Mouse (Mus musculus): ENCODE data around the gene Deup1.

The Deup1 gene

GRCm38 (mm10) chr9:15627785-15628287, at the start of gene Deup1:
Gene Deup1 (minus strand): TSS chr9:15627933.
- no peak for DNase-seq (ENCODE audit: low read depth, low spot score)

GRCm38 (mm10) chr9:15672251-15672650, 44.5 kb upstream of the Deup1 start:
- no peak for DNase-seq (ENCODE audit: low read depth, low spot score)

DNA sequence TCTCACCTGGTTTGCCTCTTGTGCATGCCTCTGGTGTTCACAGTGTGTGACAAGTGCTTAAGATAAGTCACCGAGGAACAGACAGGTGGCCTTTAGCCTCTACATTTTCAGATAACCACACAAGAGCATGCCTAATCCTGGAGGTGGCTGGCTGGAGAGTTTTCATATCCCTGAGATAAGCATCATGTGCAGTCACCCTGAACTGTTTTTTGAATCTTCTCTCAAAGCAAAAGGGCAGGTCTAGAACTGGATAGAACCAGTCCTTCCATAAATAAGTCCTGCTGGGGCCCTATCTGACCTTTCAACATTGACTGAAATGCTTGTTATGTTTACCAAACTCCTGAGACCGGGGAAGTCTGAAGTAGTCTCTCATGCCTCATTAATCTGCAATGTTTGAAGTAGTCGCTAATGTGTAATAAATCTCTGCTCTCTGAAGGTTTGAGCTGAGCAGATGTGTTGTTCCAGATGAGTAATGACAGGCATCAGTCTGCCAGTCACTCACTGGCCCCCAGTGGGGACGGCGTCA, 42.3 kb upstream of the Deup1 start:
- DNase-seq (ENCODE audit: low read depth, low spot score) = no peak

GRCm38 (mm10) chr9:15669452-15669851, 41.7 kb upstream of the Deup1 start:
- DNase-seq (ENCODE audit: low read depth, low spot score) = no peak

DNA sequence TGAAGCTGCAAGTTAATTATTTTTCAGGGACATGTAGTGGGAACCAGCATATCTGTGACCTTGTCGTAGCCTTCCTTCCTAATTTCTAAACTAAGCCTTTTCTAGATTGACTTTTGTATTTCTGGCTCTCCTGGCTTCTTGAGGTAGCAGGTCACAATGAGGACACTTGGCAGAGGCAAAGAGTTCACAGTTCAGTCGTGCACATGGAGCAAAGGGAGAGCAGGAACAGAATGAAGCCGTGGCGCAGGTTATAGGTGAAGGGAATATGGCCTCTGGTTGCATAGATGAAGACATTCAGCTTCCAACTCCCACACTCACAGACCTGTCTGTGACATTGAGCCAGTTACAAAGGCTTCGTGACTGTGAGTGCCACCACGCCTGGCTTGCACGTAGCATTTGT, 36.9 kb upstream of the Deup1 start:
- no peak for DNase-seq (ENCODE audit: low read depth, low spot score)

- no peak for DNase-seq (ENCODE audit: low read depth, low spot score)
These were observed 31.3 kb upstream of the Deup1 start for GRCm38 (mm10) chr9:15659069-15659468.

- DNase-seq (ENCODE audit: low read depth, low spot score) = no peak
These were observed 30.6 kb upstream of the Deup1 start for GRCm38 (mm10) chr9:15658236-15658785.

DNA sequence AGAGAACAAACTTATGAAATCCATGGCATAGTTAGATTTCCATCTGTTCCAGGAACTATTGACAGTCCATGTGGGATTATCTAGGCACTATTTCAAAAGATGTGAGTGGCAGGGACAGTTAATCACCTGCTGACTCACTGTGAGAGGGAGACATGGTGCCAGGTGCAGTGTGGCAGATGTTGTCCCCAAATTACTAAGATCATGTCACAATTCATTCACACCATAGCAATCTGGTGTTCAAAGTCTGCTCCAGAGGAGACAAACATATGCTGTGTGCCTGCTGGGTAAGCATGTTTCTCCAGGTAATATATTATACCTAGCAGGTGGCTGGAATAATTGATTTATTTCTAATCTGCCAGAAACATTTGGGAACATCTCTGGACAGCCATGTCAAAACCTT, 25.3 kb upstream of the Deup1 start:
- DNase-seq (ENCODE audit: low read depth, low spot score) = peak; percentile 9

DNA sequence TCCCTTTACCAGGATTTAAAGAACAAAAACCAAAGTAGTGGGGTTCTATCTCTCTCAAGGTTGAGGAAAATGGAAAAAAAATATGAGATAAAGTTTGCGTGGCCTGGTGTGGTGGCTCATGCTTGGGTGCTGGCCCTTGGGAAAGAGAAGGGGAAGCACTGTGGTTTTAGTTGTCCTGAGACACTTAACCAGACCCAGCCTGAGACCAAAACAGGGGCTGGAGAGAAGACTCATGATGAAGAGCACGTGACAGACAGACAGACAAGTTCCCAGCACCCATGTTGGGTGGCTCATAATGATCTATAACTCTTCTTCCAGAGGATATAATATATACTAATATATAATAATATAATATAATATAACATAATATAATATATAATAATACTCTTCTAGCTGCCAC, 22.2 kb upstream of the Deup1 start:
- no peak for DNase-seq (ENCODE audit: low read depth, low spot score)

- no peak for DNase-seq (ENCODE audit: low read depth, low spot score)
These were observed 349 bp downstream of the Deup1 start for GRCm38 (mm10) chr9:15627384-15627783.

DNA sequence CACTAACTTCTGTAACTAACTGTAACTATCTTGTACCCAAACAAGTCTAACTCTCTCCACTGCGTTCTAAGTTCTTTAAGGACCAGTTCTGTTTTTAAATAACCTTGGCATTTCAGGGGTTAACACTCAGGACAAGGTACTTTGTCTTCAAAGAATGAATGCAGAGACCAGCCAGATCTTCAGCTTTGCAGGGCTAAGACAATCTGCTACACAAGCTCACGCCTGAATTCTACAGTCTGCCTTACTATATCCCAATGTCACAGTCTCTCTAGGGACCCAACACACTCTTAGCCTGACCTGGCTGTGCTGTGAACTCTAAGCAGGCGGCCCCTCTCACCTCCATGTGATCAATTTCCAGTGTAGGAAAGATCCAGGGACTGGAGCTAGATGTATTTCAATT, 3.0 kb downstream of the Deup1 start:
- no peak for DNase-seq (ENCODE audit: low read depth, low spot score)

DNA sequence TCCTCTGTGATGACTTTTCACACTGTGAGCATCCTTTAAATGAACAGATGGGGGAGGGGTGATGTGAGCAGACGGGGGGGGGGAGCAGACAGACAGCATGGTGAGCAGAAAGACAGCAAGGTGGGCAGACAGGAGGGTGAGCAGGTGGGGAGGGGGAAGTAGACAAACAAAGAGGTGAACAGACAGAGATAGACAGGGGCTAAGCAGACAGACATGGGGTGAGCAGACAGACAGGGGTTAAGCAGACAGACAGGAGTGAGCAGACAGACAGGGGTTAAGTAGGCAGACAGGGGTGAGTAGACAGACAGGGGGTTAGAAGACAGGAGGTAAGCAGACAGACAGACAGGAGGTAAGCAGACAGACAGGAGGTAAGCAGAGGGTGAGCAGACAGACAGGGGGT, 8.0 kb downstream of the Deup1 start:
- DNase-seq (ENCODE audit: low read depth, low spot score) = no peak

GRCm38 (mm10) chr9:15619020-15619590, 8.6 kb downstream of the Deup1 start:
- DNase-seq (ENCODE audit: low read depth, low spot score) = no peak

DNA sequence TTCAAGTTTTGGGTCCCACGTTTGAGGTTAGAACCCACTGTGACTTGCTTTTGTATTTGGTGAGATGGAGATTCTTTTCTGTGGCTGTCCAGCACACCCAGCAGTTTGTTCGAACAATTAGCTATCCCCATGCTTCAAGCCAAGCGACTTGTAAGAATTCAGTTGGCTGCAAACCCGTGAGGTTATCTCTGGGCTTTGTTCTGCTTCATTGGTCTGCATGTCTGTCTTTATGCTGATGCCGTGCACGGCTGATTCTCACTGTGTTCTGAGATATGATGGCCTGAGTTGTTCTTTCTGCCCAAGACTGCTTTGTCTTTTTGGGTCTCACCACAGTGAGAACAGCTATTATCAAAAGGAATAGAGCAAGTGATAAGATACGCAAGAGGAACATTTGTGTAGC, 10.7 kb downstream of the Deup1 start:
- DNase-seq (ENCODE audit: low read depth, low spot score) = no peak

GRCm38 (mm10) chr9:15616471-15616870, 11.3 kb downstream of the Deup1 start:
- no peak for DNase-seq (ENCODE audit: low read depth, low spot score)

- DNase-seq (ENCODE audit: low read depth, low spot score) = peak; percentile 18
These were observed 18.3 kb downstream of the Deup1 start for GRCm38 (mm10) chr9:15609280-15609930.

DNA sequence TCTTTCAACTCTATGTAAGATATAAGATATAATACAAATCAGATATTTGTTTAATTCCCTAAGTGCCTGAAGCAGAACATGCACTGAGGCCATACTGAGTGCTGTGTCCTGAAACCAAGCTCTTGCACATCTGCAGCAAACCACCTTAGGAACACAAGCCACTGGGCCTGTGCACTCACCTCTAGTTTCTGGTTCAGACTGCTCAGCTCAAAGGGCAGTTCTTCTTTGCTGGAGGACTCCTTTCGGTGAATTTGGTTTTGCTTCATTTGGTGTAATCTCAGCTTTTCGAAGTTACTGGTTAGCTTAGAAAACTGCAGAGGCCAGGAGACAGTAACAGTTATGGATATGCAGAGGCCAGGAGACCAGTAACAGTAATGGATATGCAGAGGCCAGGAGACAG, 20.1 kb downstream of the Deup1 start:
- no peak for DNase-seq (ENCODE audit: low read depth, low spot score)

DNA sequence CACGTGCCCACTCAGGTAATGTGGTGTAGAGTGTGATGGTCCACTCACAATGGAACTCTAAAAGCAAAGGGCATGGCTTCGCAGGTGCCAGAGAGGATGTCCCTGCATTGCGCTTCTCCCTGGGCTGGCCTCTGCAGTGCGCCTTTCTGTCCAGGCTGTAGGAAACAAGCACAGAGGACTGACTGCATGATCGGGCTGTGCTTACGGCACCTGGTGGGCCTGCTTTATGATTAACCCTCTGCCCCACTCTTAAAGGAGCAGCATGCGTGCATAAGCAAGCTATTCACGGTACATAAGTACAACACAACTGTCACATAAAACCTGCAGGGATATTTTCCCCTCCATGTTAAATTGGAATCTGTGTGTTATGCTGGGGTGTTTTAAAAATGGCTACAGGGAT, 24.6 kb downstream of the Deup1 start:
- no peak for DNase-seq (ENCODE audit: low read depth, low spot score)

DNA sequence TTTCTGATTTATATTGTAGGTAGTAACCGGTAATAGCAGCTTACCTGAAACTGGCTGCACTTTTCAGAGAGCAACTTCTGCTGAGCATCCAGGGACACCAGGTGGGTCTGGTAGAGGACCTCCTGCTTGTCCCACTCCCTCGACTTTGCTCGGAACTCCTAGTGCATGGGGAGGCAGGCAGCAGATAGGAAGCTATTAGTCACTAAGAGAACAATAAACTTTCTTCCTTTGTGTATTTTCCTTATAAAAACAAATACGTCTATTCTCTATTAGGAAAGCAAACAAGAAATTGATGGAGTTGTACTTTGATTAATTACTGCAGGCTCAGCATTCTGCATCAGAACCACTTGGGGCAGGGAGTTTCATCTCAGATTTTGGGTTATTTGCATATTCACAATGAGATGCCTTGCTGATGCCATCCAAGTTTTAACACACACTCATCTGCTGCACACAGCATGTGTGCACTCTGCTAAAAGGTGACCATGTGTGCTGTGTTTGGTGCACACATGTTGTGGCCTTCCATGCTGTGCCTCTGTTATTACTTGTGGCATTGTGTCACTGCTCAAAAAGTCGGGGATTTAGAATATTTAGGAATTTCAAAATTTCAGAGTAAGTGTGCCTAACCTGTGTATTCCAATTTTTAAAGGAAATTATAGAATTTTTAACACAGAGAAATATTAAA, 26.7 kb downstream of the Deup1 start:
- DNase-seq (ENCODE audit: low read depth, low spot score) = no peak

GRCm38 (mm10) chr9:15600156-15600858, 27.4 kb downstream of the Deup1 start:
- no peak for DNase-seq (ENCODE audit: low read depth, low spot score)

DNA sequence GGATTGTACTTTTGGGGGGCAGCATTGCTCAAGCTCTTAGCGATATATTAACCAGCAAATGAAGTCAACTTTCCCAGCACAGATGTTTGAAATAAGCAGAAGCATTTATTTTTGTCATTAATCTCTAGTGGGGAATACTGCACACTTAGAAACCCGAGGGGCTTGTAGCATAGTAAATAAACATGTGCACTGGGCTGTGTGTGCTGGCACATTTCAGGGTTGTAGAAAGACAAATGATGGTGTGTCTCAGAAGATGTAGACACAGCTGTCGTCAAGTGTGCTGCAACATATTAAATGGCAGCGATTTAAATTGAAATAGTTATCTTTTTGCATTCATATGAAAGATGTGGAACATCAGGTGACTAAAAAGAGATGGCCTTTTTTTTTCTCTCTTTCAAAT, 31.1 kb downstream of the Deup1 start:
- DNase-seq (ENCODE audit: low read depth, low spot score) = no peak

DNA sequence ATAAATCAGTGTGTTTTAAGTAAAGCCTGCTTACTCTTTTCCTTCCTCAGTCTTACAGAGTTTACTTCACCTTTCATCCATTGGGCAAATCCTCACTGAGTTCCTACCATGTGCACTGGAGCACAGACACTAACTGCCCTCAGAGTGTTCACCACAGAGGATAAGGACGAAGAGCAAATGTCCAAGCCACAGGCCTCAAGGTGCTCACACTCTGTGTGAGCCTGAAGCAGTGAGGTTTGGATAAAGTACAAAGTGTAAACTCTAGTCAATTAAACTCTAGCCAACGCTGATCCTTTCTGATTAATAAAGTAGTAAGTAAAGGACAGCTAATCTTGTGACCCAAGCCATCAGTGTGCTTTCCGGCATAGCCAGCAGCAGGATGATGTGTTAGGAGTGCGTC, 33.6 kb downstream of the Deup1 start:
- no peak for DNase-seq (ENCODE audit: low read depth, low spot score)

Measured in telencephalon, adult 2 months (tissue).